Mouse (Mus musculus) NIH3T3 (cell line): ENCODE data around the gene Gata3.

Experiments used
- DNase-seq: peaks from one replicate; pipeline ENCODE4 v3.0.0-alpha.2; 2012; ENCODE audit warnings: low read depth

The Gata3 gene

GRCm38 (mm10) chr2:9885217-9885770 is 4.5 kb downstream of the Gata3 start:
- DNase-seq: no peak

- no peak for DNase-seq
Measured at GRCm38 (mm10) chr2:9884533-9885216, 5.2 kb downstream of the Gata3 start.

GRCm38 (mm10) chr2:9883803-9884532 is 5.9 kb downstream of the Gata3 start:
- DNase-seq: no peak

- DNase-seq: no peak
Measured at GRCm38 (mm10) chr2:9882926-9883802, 6.7 kb downstream of the Gata3 start.

- no peak for DNase-seq
Measured at GRCm38 (mm10) chr2:9882371-9882925, 7.4 kb downstream of the Gata3 start.

- no peak for DNase-seq
Measured at GRCm38 (mm10) chr2:9881611-9882023, 8.2 kb downstream of the Gata3 start.

GRCm38 (mm10) chr2:9881051-9881591 is 8.7 kb downstream of the Gata3 start, which contains the start of gene 4930412O13Rik:
Gene 4930412O13Rik, plus strand, starts transcription at chr2:9881252.
- DNase-seq: no peak

- no peak for DNase-seq
Measured at GRCm38 (mm10) chr2:9880271-9880670, 9.6 kb downstream of the Gata3 start.

- peak; percentile 98 for DNase-seq
Measured at GRCm38 (mm10) chr2:9879493-9879892, 10.3 kb downstream of the Gata3 start.

- DNase-seq: peak; percentile 66
Measured at GRCm38 (mm10) chr2:9879092-9879491, 10.7 kb downstream of the Gata3 start.

GRCm38 (mm10) chr2:9878564-9879081 is 11.2 kb downstream of the Gata3 start:
- DNase-seq: peak; percentile 63

- no peak for DNase-seq
Measured at GRCm38 (mm10) chr2:9877966-9878563, 11.8 kb downstream of the Gata3 start.

GRCm38 (mm10) chr2:9877326-9877690 is 12.5 kb downstream of the Gata3 start:
- DNase-seq: no peak

- no peak for DNase-seq
Measured at GRCm38 (mm10) chr2:9876621-9877325, 13.1 kb downstream of the Gata3 start.

GRCm38 (mm10) chr2:9875676-9876357 is 14.0 kb downstream of the Gata3 start:
- no peak for DNase-seq

- no peak for DNase-seq
Measured at GRCm38 (mm10) chr2:9875220-9875619, 14.6 kb downstream of the Gata3 start.

- no peak for DNase-seq
Measured at GRCm38 (mm10) chr2:9874467-9875219, 15.2 kb downstream of the Gata3 start.

- DNase-seq: no peak
Measured at GRCm38 (mm10) chr2:9873757-9874156, 16.1 kb downstream of the Gata3 start.

- no peak for DNase-seq
Measured at GRCm38 (mm10) chr2:9872682-9873081, 17.2 kb downstream of the Gata3 start.
